Mouse (Mus musculus): ENCODE measurements around the gene Gm6367. TPM values are rescaled to one million over a fixed set of nuclear protein-coding genes. Genes with fewer than 3 reads are reported as not detected.
"Not testable (repeated sequence)": the region's sequence is repeated elsewhere in the genome, so short reads cannot be mapped to it uniquely, and the experiment has no call there.

The Gm6367 gene
- not detected in 2 replicates for polyA plus RNA-seq (2016; fragmentation: Nextera tagmentation; extraction: Ambion mirVana)

GRCm38 (mm10) chr5:94988326-94988725, at the start of gene Gm6367:
TSS of gene Gm6367 (plus strand) at chr5:94988626.
- H3K27me3 ChIP-seq (ENCODE audit: poor library complexity, severe bottlenecking); H3K4me3 ChIP-seq; H3K4me1 ChIP-seq; DNase-seq (ENCODE audit: extremely low spot score, low spot score); H3K36me3 ChIP-seq (replicated peaks); H3K9me3 ChIP-seq; H3K27ac ChIP-seq: not testable (repeated sequence)
- WGBS: no CpG with 5 or more reads among the region's 2 CpGs

Other genes starting within 250 kb of the Gm6367 start
- not detected in 2 replicates for gene Gm3183, start 123.2 kb upstream of the Gm6367 start, polyA plus RNA-seq (2016; fragmentation: Nextera tagmentation; extraction: Ambion mirVana)
- gene Gm7942, start 118.3 kb downstream of the Gm6367 start, polyA plus RNA-seq (2016; fragmentation: Nextera tagmentation; extraction: Ambion mirVana): not detected in 2 replicates
- gene Gm16513, start 194.0 kb downstream of the Gm6367 start, polyA plus RNA-seq (2016; fragmentation: Nextera tagmentation; extraction: Ambion mirVana): not detected in 2 replicates